Mouse (Mus musculus): ENCODE data around the gene Lsp1. TPM values are rescaled to one million over a fixed set of nuclear protein-coding genes. Genes with fewer than 3 reads are reported as not detected.

Gene Lsp1
- total RNA-seq, 2 experiments from 2014 or later, result 2.6 to 3.1 TPM

- DNase-seq (ENCODE audit: low spot score in 2 of 2), result no peak
Measured at GRCm38 (mm10) chr7:142537181-142537580, 76.6 kb downstream of the Lsp1 start.

- DNase-seq (ENCODE audit: low spot score in 2 of 2), result peak in 1 of 2 experiments; percentile 61
Measured at GRCm38 (mm10) chr7:142537879-142538278, 77.3 kb downstream of the Lsp1 start.

GRCm38 (mm10) chr7:142538291-142538690 is 77.7 kb downstream of the Lsp1 start:
- DNase-seq (ENCODE audit: low spot score in 2 of 2), result no peak

GRCm38 (mm10) chr7:142538766-142539165 is 78.2 kb downstream of the Lsp1 start:
- no peak for DNase-seq (ENCODE audit: low spot score in 2 of 2)

- DNase-seq (ENCODE audit: low spot score in 2 of 2), result no peak
Measured at GRCm38 (mm10) chr7:142539828-142540227, 79.2 kb downstream of the Lsp1 start.

GRCm38 (mm10) chr7:142542771-142543303 is 82.2 kb downstream of the Lsp1 start:
- no peak for DNase-seq (ENCODE audit: low spot score in 2 of 2)

Other genes with a start within 250 kb of the Lsp1 start
- gene Gm7579, start 248.9 kb upstream of the Lsp1 start, total RNA-seq (2021), result not detected
- gene Krtap5-5, start 230.8 kb upstream of the Lsp1 start, total RNA-seq (2021), result not detected
- not detected for gene Gm40460, start 219.7 kb upstream of the Lsp1 start, total RNA-seq (2021)
- not detected for gene Gm2431, start 202.5 kb upstream of the Lsp1 start, total RNA-seq (2021)
- gene Gm4559, start 186.4 kb upstream of the Lsp1 start, total RNA-seq (2021), result not detected
- gene Krtap5-1, start 163.7 kb upstream of the Lsp1 start, total RNA-seq (2021), result not detected
- gene Krtap5-4, start 157.3 kb upstream of the Lsp1 start, total RNA-seq (2021), result not detected
- gene Ifitm10, start 87.1 kb upstream of the Lsp1 start, total RNA-seq (2021), result 10 to 100 TPM; 36.8 to 37.1 TPM
- 1 to 10 TPM in 1 of 2 experiments, under 1 TPM in 1; 0.94 to 6.7 TPM for gene Gm49369, start 78.1 kb upstream of the Lsp1 start, total RNA-seq (2021)
- 100 to 1,000 TPM; 303 to 349 TPM for gene Ctsd, start 72.8 kb upstream of the Lsp1 start, total RNA-seq (2021)
- gene Syt8, start 26.0 kb upstream of the Lsp1 start, total RNA-seq (2021), result not detected
- gene Tnni2, start 19.0 kb upstream of the Lsp1 start, total RNA-seq (2021), result 1 to 10 TPM in 1 of 2 experiments, not detected in 1; 1.2 TPM
- gene Tnnt3, start 38.0 kb downstream of the Lsp1 start, total RNA-seq (2021), result not detected
- gene Mrpl23, start 71.9 kb downstream of the Lsp1 start, total RNA-seq (2021), result 1 to 10 TPM; 6.8 to 8.4 TPM
- 10 to 100 TPM; 42.7 to 46.4 TPM for gene Igf2, start 206.0 kb downstream of the Lsp1 start, total RNA-seq (2021)
- under 1 TPM; 0.10 to 0.20 TPM for gene Gm49394, start 209.1 kb downstream of the Lsp1 start, total RNA-seq (2021)

Data from layer of hippocampus, adult 18-20 months (tissue).